8 mouse cellular contexts compared by ENCODE assay signal in the genomic region with DNA sequence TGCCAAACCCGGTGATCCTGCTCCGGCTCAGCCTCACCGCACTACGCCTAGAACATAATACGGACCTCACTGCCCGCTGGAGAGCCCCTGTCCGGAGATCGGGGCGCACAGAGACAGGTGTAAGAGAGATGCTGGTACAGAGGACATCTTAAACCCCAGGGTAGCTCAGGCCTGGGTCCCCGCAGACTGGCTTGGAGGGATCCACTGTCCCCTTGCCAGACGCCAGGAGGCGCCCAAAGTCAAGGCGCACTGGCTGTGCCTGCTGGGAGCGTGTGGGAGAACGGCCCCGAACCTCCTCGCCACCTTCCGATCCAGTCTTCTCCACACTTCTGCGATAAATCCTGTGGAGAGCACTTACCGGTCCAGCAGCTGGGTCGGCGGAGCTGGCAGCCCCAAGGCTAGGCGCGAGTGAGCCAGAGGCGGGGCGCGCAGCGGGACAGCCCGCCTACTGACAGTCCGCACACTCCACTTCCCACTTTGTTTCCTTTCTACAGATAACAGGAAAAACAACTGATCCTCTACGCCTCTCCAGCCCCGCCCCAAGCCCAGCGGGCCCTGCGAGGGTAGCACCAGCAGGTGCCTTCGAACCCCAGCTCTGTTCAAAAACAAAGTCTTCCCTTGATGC. TPM values are rescaled to one million over a fixed set of nuclear protein-coding genes. Genes with fewer than 3 reads are reported as not detected.
DNase-seq lines count a peak whose midpoint lies in the region; ATAC-seq and TF ChIP-seq lines count a peak whose summit lies in the region.

No protein-coding gene starts in this region.

- TF ChIP-seq POLR2A in ES-Bruce4 (IDR thresholded peaks at IDR 0.05; ENCODE audit: insufficient read depth, low read length): no peak

- H3K9me3 ChIP-seq in ES-Bruce4 (replicated peaks; ENCODE audit: control insufficient read depth, insufficient read depth, low read length, poor library complexity, severe bottlenecking): no peaks in the 10 kb centered on the region
- H3K9me3 ChIP-seq in forebrain, embryonic 11.5 days (ENCODE audit: control insufficient read depth, low read length): no peaks in the 10 kb centered on the region

- peaks cover 8% of the 10 kb centered on the region for H3K4me1 ChIP-seq in ES-Bruce4 (ENCODE audit: control insufficient read depth, insufficient read depth, low read length)
- H3K4me1 ChIP-seq in forebrain, embryonic 11.5 days (replicated peaks; ENCODE audit: control insufficient read depth, insufficient read depth, low read length): peaks cover 2% of the 10 kb centered on the region; the same call in 1 of the 2 replicates

- TF ChIP-seq EP300 in ES-Bruce4 (IDR thresholded peaks at IDR 0.05; ENCODE audit: insufficient read depth, low read depth, low read length): no peak; the same call in 1 of the 2 replicates

- no peaks in the 10 kb centered on the region for H3K27me3 ChIP-seq in ES-Bruce4 (ENCODE audit: control insufficient read depth, insufficient read depth, low read length, poor library complexity, severe bottlenecking)
- H3K27me3 ChIP-seq in forebrain, embryonic 11.5 days (ENCODE audit: control insufficient read depth, insufficient read depth, low read length): peaks cover 5% of the 10 kb centered on the region; the same call in 1 of the 2 replicates

- TF ChIP-seq CTCF in ES-Bruce4 (IDR thresholded peaks at IDR 0.05; ENCODE audit: low read depth, low read length): peak; percentile 73

- DNase-seq in adrenal gland, postnatal 25 days: peak; percentile 54
- peak; percentile 82 for DNase-seq in forebrain, embryonic 11.5 days (ENCODE audit: low spot score)
- DNase-seq in heart, postnatal 25 days (ENCODE audit: low spot score): peak; percentile 36
- DNase-seq in kidney, postnatal 4 days: peak; percentile 73 to 77
- DNase-seq in retina, postnatal 1 day: peak; percentile 79
- DNase-seq in yolk sac, embryonic 10.5 days (ENCODE audit: low spot score): peak; percentile 75

- H3K4me3 ChIP-seq in ES-Bruce4 (ENCODE audit: low read depth, low read length) (peak overlapping the region; percentile 64), macrophage (ENCODE audit: inconsistent target) (peak overlapping the region; percentile 72)
- H3K4me3 ChIP-seq in forebrain, embryonic 11.5 days (ENCODE audit: low read depth, low read length): peak overlapping the region; percentile 43

- H3K36me3 ChIP-seq in ES-Bruce4 (ENCODE audit: control insufficient read depth, insufficient read depth, low read length, poor library complexity, severe bottlenecking): no peaks in the 10 kb centered on the region
- no peaks in the 10 kb centered on the region for H3K36me3 ChIP-seq in forebrain, embryonic 11.5 days (ENCODE audit: control insufficient read depth, insufficient read depth, low read length)
- H3K36me3 ChIP-seq in macrophage (ENCODE audit: inconsistent target): 0 out of 2 replicates have a peak, but pooled peaks cover 4% of the 10 kb centered on the region

- peak overlapping the region; percentile 35 for H3K9ac ChIP-seq in ES-Bruce4 (ENCODE audit: low read depth, poor library complexity, severe bottlenecking)
- peak overlapping the region; percentile 62 for H3K9ac ChIP-seq in forebrain, embryonic 11.5 days (ENCODE audit: low read length)

- H3K4me2 ChIP-seq in forebrain, embryonic 11.5 days (ENCODE audit: low read depth, low read length, severe bottlenecking): peak overlapping the region; percentile 74

- intact Hi-C loops in heart, postnatal 25 days (cut with DNase I): no loop called here

- H3K27ac ChIP-seq in ES-Bruce4 (ENCODE audit: insufficient read depth, low read length) (no peak overlapping the region), macrophage (peak overlapping the region; percentile 96)
- no peak overlapping the region for H3K27ac ChIP-seq in forebrain, embryonic 11.5 days (ENCODE audit: low read depth, low read length)

- 2% methylated on average over 35 of the region's 35 CpGs for WGBS in forebrain, embryonic 11.5 days
- WGBS in macrophage (ENCODE audit: missing documents): 1% methylated on average over 34 of the region's 35 CpGs

- peak; percentile 78 for ATAC-seq in forebrain, embryonic 11.5 days (replicated peaks; ENCODE audit: low FRiP score)

- H3K79me2 ChIP-seq in macrophage (ENCODE audit: inconsistent target): peaks cover 83% of the 10 kb centered on the region

RNA-seq across cellular contexts. Expression of a gene that starts 4.1 kb away (rescaled TPM):
- polyA plus RNA-seq in ES-Bruce4 (2011; ENCODE audit: insufficient read depth, insufficient read length, low read depth, missing spikeins) (13.3 and 13.5 TPM in 2 replicates), macrophage (2018) (29.6 to 68.1 TPM (median 37.0 TPM) in 3 replicates)
- total RNA-seq in adrenal gland, postnatal 25 days (2021): 2.0 and 4.4 TPM in 2 replicates
- polyA plus RNA-seq in forebrain, embryonic 11.5 days (2014; fragmentation: Nextera tagmentation; extraction: Ambion mirVana): 6.3 and 7.0 TPM in 2 replicates
- 1 to 10 TPM; 4.0 to 4.3 TPM for total RNA-seq in heart, postnatal 25 days (2021)
- total RNA-seq in macrophage (2018; cell fraction: chromatin; rRNA removed): 100 to 1,000 TPM in 19 of 26 experiments, 10 to 100 TPM in 7; 26.8 to 293 (median 161) TPM
- 100 to 1,000 TPM in 2 of 26 experiments, 10 to 100 TPM in 24; 31.2 to 108 (median 61.4) TPM for total RNA-seq in macrophage (2018; cell fraction: cytosol; rRNA removed)
- total RNA-seq in macrophage (2018; cell fraction: nucleus; rRNA removed): 100 to 1,000 TPM in 18 of 26 experiments, 10 to 100 TPM in 8; 26.6 to 183 (median 124) TPM

RNA-seq across cellular contexts. Expression of a gene that starts 39.5 kb away (rescaled TPM):
- polyA plus RNA-seq in ES-Bruce4 (2011; ENCODE audit: insufficient read depth, insufficient read length, low read depth, missing spikeins): 29.9 and 33.9 TPM in 2 replicates
- 34.1 and 36.1 TPM in 2 replicates for total RNA-seq in adrenal gland, postnatal 25 days (2021)
- polyA plus RNA-seq in forebrain, embryonic 11.5 days (2014; fragmentation: Nextera tagmentation; extraction: Ambion mirVana): 25.1 and 26.3 TPM in 2 replicates
- 10 to 100 TPM; 82.3 to 89.7 TPM for total RNA-seq in heart, postnatal 25 days (2021)
- total RNA-seq in macrophage (2018; cell fraction: chromatin; rRNA removed): 10 to 100 TPM in 3 of 26 experiments, 1 to 10 TPM in 21, under 1 TPM in 2; 0.71 to 13.4 (median 4.4) TPM
- total RNA-seq in macrophage (2018; cell fraction: cytosol; rRNA removed): 1 to 10 TPM; 1.8 to 5.4 (median 3.4) TPM
- 10 to 100 TPM in 2 of 26 experiments, 1 to 10 TPM in 23, under 1 TPM in 1; 0.65 to 23.3 (median 2.8) TPM for total RNA-seq in macrophage (2018; cell fraction: nucleus; rRNA removed)
- 2.6 to 9.5 TPM (median 3.0 TPM) in 3 replicates for polyA plus RNA-seq in macrophage (2018)
